Mouse (Mus musculus) bone marrow, adult 2 months (tissue): ENCODE data around the gene Car9. TPM values are rescaled to one million over a fixed set of nuclear protein-coding genes. Genes with fewer than 3 reads are reported as not detected.
"Not testable (repeated sequence)": the region's sequence is repeated elsewhere in the genome, so short reads cannot be mapped to it uniquely, and the experiment has no call there.

Source experiments
- H3K27ac ChIP-seq: fragments of 200-500 bp; 2 replicates; pipeline ENCODE4 v1.5.1; 2012; ENCODE audit warnings: low read depth, mild to moderate bottlenecking, control low read depth, inconsistent platforms, low read length; ENCODE audit not compliant: control insufficient read depth, poor library complexity, insufficient read depth
- H3K4me1 ChIP-seq: fragments of 200-500 bp; 2 replicates; pipeline ENCODE4 v1.6.1; 2011; ENCODE audit warnings: low read length; ENCODE audit not compliant: control insufficient read depth, insufficient read depth
- H3K4me3 ChIP-seq: fragments of 200-500 bp; replicated peaks from 2 replicates; pipeline ENCODE3; 2011; ENCODE audit warnings: mild to moderate bottlenecking, low read depth, low read length, control low read depth; ENCODE audit not compliant: control insufficient read depth
- CTCF ChIP-seq: fragments of 200-500 bp; IDR thresholded peaks from 2 replicates; pipeline ENCODE4 v1.5.1; 2011; ENCODE audit warnings: low read length, control low read depth; ENCODE audit not compliant: control insufficient read depth, insufficient read depth
- POLR2A ChIP-seq: fragments of 200-500 bp; IDR thresholded peaks from 2 replicates; pipeline ENCODE4 v1.6.1; 2011; ENCODE audit warnings: low read depth, mild to moderate bottlenecking, control low read depth, low read length, borderline replicate concordance; ENCODE audit not compliant: control insufficient read depth
- WGBS: fragments of 180-500 bp; shearing (Covaris S2); methylation state at CpG from one replicate; pipeline ENCODE4 v1.1.7; 2018; 5-methylcytosine and 5-hydroxymethylcytosine counted together
- polyA plus RNA-seq: library from polyadenylated mRNA; stranded (reverse); fragments of >200 nt; gene quantifications from 2 replicates; pipeline ENCODE4 v1.2.4, GENCODE M21; 2011; ENCODE audit warnings: low replicate concordance; ENCODE audit not compliant: missing spikeins, insufficient read depth, insufficient read length

Car9 gene
- polyA plus RNA-seq, 1 experiment = 1.5 TPM

DNA sequence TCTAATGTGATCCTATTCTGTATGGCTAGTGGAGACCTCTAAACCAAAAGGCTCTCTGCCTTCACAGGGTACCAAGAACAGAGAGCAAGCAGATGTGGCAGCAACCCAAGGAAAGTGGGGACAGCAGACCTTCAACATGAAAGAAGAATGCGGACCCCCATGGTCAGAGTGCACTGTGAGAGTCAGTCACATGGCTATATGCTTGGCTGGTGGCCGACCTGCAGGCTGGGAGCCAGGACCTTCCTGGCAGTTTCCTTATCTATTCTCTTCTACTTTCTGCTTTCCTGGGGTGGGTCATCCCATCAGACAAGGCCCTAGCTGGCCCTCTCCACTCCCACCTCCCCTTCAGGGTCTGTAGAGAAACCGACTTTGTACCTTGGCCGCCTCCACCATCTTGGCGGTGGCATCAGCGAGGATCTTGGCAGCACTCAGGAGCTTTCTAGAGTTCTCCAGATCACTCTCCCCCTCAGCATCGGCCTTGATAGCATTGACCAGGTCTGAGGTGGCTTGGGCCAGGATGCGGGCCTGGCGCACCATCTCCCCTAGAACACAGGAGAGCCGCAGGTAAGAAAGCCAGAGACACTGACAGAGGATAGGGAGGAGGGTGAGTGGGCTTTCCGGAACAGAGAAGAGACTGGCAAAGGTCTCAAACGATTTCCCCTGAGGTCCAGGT lies 39.7 kb downstream of the Car9 start:
- Histone ChIP-seq H3K4me1 (no peaks in the 10 kb centered on the region; the same call in 1 of the 2 replicates), H3K27ac (no peak overlapping the region), H3K4me3 (no peak overlapping the region)
- WGBS = 90% methylated on average over 12 of the region's 12 CpGs
- no peak for TF ChIP-seq CTCF
- no peak for TF ChIP-seq POLR2A

DNA sequence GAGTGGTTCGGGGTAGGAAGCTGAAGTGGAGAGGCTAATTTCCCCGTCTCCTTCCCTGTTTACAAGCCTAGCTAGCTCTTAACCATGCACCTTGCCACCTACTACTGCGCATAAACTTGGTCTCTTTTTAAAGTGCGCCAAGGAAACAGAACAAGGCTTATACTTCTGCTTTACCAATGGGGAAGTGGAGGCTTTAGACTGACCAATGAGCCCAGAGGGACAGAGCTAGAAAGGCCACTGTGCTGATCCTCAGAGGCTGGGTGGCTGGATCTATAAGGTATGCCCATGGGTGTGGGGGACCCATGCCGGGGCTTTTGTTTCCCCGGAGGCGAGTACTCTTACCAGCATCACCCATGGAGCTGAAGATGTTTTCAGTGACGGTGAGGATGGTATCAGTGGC lies 40.4 kb downstream of the Car9 start:
- Histone ChIP-seq H3K4me1 (no peaks in the 10 kb centered on the region; the same call in 1 of the 2 replicates), H3K27ac (no peak overlapping the region), H3K4me3 (no peak overlapping the region)
- WGBS = 91% methylated on average over 8 of the region's 8 CpGs
- no peak for TF ChIP-seq CTCF
- TF ChIP-seq POLR2A = no peak

GRCm38 (mm10) chr4:43549055-43549454 lies 42.3 kb downstream of the Car9 start:
- Histone ChIP-seq H3K27ac (no peak overlapping the region; the same call in 1 of the 2 replicates), H3K4me1 (no peaks in the 10 kb centered on the region; the same call in 1 of the 2 replicates), H3K4me3 (no peak overlapping the region)
- WGBS = 95% methylated on average over 12 of the region's 12 CpGs
- TF ChIP-seq CTCF (no peak), POLR2A (no peak)

DNA sequence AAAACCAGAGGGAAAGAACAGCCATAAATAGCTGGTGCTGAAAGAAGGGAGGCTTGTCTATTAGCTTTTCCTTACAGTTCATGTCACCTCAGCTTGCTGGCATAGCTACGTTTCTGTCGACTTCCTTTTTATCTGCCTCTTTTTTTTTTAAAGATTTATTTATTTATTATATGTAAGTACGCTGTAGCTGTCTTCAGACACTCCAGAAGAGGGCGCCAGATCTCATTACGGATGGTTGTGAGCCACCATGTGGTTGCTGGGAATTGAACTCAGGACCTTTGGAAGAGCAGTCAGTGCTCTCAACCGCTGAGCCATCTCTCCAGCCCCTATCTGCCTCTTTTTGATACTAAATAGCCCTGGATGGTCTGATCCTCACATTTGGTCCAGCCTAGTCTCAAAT lies 45.1 kb downstream of the Car9 start:
- 77% methylated on average over 6 of the region's 6 CpGs for WGBS
- H3K4me1 ChIP-seq, H3K27ac ChIP-seq, H3K4me3 ChIP-seq: not testable (repeated sequence)

DNA sequence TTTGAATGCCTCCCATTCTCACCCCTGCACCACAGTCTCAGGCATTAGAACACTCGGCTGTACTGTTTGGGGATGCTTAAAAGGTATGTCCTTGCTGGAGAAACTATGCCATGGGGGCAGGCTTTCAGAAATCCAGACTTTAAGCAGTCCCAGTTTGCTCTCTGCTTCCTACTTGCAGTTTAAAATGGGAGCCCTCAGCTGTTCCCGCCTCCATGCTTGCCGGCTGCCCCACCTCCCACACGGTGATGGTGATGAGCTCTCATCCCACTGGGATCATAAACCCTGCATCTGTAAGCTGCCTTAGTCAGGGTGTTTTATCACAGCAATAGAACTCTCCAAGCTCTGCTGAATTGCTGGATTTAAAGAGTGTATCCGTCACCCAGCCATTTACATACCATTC lies 45.7 kb downstream of the Car9 start:
- no peaks in the 10 kb centered on the region; the same call in 1 of the 2 replicates for H3K4me1 ChIP-seq
- no peak for TF ChIP-seq POLR2A
- TF ChIP-seq CTCF = no peak
- 95% methylated on average over 5 of the region's 5 CpGs for WGBS
- H3K4me3 ChIP-seq = no peak overlapping the region
- H3K27ac ChIP-seq = no peak overlapping the region

DNA sequence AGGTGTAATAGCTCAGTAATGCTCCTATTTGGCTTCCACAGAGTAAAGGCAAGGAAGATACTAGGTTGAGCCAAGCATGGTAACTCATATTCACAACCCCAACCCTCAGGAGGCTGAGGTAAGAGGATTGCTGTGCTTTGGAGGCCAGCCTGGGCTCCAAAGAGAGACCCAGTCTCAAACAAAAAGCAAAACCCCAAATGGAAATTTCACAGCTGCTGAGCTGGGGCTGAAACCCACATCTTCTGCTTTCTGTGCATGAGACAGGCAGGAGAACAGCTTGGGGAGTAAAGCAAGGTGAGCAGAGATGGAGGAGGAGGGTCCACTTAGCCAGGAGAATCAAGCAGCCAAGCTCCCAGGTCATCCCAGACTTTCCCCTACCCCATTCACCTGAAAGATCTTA lies 47.1 kb downstream of the Car9 start:
- TF ChIP-seq POLR2A = no peak
- no peak for TF ChIP-seq CTCF
- Histone ChIP-seq H3K4me3 (no peak overlapping the region), H3K4me1 (peaks cover 7% of the 10 kb centered on the region; the same call in 1 of the 2 replicates), H3K27ac (no peak overlapping the region)

DNA sequence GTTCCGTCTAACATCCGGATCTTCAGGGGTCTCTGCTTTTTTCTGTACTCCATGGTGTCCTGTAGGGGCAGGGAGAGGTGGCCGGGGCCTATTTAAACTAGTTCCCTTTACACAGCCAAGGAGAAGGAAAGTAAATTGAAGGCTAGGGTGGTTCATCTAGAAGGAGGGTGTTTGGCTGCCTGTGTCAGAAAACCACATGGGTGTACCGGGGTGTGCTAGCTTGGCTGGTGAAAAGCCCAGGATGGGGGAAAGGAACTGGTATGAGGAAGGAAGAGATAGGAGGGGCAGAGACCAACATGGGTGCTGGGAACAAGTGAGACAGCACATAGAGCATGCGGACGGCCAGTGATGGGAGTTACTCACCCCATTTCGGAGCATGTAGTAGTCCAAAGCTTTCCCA lies 49.2 kb downstream of the Car9 start:
- H3K4me1 ChIP-seq = peaks cover 12% of the 10 kb centered on the region
- no peak overlapping the region for H3K4me3 ChIP-seq
- H3K27ac ChIP-seq = no peak overlapping the region
- WGBS = 52% methylated on average over 7 of the region's 7 CpGs
- TF ChIP-seq CTCF (no peak), POLR2A (no peak)

DNA sequence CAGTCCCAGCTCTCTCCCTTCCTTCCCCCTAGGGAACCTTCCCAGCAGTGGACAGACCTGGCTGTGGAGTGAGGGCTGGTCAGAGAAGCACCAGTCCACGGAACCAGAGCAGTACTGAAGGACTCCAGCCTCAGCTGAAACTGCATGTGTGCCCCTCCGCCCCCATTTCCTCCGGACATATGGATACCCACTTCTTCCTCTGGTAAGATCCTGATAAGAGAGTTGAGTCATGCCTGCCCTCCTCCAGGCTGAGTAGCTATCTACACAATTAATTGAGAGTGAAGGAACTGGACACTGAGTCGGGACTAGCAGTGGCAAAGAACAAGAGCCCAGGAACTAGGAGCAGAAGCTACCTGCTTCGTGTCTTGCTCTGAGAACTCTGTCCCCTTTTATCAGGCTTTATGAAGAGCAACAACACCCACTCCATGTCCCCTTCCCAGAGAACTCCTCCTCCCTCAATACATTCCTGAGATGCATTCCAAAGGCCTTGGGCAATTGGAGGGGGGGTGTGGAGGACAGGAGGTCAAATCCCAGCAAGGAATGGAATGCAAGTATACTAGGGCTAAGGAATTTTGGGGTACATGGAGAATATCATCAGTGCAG lies 51.4 kb downstream of the Car9 start:
- H3K4me1 ChIP-seq = peaks cover 12% of the 10 kb centered on the region
- TF ChIP-seq CTCF (no peak), POLR2A (no peak)
- WGBS = 4% methylated on average over 5 of the region's 5 CpGs
- peak overlapping the region; percentile 8; the same call in 1 of the 2 replicates for H3K27ac ChIP-seq
- peak overlapping the region; percentile 45 for H3K4me3 ChIP-seq
